Mouse (Mus musculus) left cerebral cortex, adult 9 months (tissue): ENCODE measurements around the gene Ncoa7.

Experiments
- DNase-seq, 2 experiments: peaks; one replicate each; pipeline ENCODE4 v3.0.0; 2022; ENCODE audit warnings: low spot score in 2 of 2

Gene Ncoa7

GRCm38 (mm10) chr10:30587037-30587436 lies 216.1 kb downstream of the Ncoa7 start:
- DNase-seq, result peak in 1 of 2 experiments; percentile 47

GRCm38 (mm10) chr10:30585691-30586090 lies 217.4 kb downstream of the Ncoa7 start:
- DNase-seq, result no peak
